Comparison of ENCODE assay signal across 8 mouse cellular contexts in the genomic region with DNA sequence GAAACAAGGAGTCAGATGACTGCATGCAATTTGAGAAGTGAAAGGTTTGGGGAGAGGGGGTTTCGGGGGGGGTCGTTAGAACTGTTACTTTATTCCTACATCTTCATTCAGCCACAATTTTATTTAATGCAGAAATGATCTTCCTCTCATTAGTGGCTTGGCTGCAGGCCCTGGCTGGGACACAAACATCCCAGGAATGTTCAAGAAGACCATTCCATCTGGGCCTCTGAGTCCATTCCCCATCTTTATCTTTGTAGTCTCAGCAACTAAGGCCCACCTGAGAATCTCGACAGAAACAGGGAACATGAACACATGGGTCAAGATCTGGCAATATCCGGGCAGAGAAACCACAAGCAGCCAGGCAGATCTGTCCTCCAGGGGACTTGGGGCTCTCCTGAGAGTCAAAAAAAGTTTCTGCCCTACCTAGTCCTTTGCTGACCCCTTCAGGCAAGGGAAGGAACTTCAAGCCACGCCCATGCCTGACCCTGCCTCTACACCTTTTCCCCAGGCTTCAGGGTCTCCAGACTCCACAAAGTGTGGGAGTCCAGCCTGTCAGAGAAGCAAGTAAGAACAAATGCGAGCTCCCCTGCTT. TPM values are rescaled to one million over a fixed set of nuclear protein-coding genes. Genes with fewer than 3 reads are reported as not detected.
DNase-seq lines count a peak whose midpoint lies in the region; ATAC-seq and TF ChIP-seq lines count a peak whose summit lies in the region.

No protein-coding gene starts in this region.

- no peaks in the 10 kb centered on the region for H3K9me3 ChIP-seq in forebrain, embryonic 10.5 days
- no peaks in the 10 kb centered on the region for H3K9me3 ChIP-seq in forebrain, embryonic 15.5 days
- no peaks in the 10 kb centered on the region for H3K9me3 ChIP-seq in G1E (replicated peaks)

- H3K9ac ChIP-seq in forebrain, embryonic 15.5 days (replicated peaks): no peak overlapping the region

- no peak overlapping the region for H3K4me3 ChIP-seq in forebrain, embryonic 10.5 days
- H3K4me3 ChIP-seq in forebrain, embryonic 15.5 days: no peak overlapping the region
- no peak overlapping the region for H3K4me3 ChIP-seq in G1E (ENCODE audit: low read depth, low read length)

- H3K36me3 ChIP-seq in forebrain, embryonic 10.5 days (replicated peaks): no peaks in the 10 kb centered on the region
- H3K36me3 ChIP-seq in forebrain, embryonic 15.5 days: no peaks in the 10 kb centered on the region
- no peaks in the 10 kb centered on the region for H3K36me3 ChIP-seq in G1E (replicated peaks)

- H3K27ac ChIP-seq in forebrain, embryonic 10.5 days: no peak overlapping the region
- no peak overlapping the region for H3K27ac ChIP-seq in forebrain, embryonic 15.5 days (replicated peaks)

- no peak for ATAC-seq in forebrain, embryonic 15.5 days (replicated peaks)
- ATAC-seq in G1E (ENCODE audit: extremely low read depth, insufficient number of reproducible peaks, low FRiP score, poor library complexity, severe bottlenecking): no peak

- no peaks in the 10 kb centered on the region for H3K27me3 ChIP-seq in forebrain, embryonic 10.5 days (ENCODE audit: poor library complexity, severe bottlenecking)
- H3K27me3 ChIP-seq in forebrain, embryonic 15.5 days: no peaks in the 10 kb centered on the region
- H3K27me3 ChIP-seq in G1E (ENCODE audit: insufficient read depth, low read length): peaks cover 19% of the 10 kb centered on the region; the same call in 1 of the 2 replicates

- peak; percentile 97 for TF ChIP-seq CTCF in G1E (IDR thresholded peaks at IDR 0.05; ENCODE audit: low read depth, low read length)

- peak; percentile 48 for DNase-seq in forebrain, embryonic 10.5 days (ENCODE audit: extremely low spot score, low spot score)
- DNase-seq in G1E (ENCODE audit: low spot score): peak; percentile 40
- DNase-seq in cerebellum, adult 11 months: peak; percentile 64
- DNase-seq in gastrocnemius, adult 18-20 months (ENCODE audit: low spot score): peak; percentile 58
- DNase-seq in kidney, postnatal 4 days: peak; percentile 80 to 82
- DNase-seq in lung, postnatal 25 days (ENCODE audit: low spot score): peak; percentile 63
- DNase-seq in spleen, postnatal 10 days (ENCODE audit: low spot score in 2 of 2): peak; percentile 39 to 69

- no peak overlapping the region for H3K4me2 ChIP-seq in forebrain, embryonic 15.5 days (replicated peaks)

- H3K4me1 ChIP-seq in forebrain, embryonic 10.5 days: no peaks in the 10 kb centered on the region
- H3K4me1 ChIP-seq in forebrain, embryonic 15.5 days: no peaks in the 10 kb centered on the region
- H3K4me1 ChIP-seq in G1E (ENCODE audit: insufficient read depth, low read depth, low read length): peaks cover 4% of the 10 kb centered on the region; the same call in 1 of the 2 replicates

- 42% methylated on average over 6 of the region's 6 CpGs for WGBS in forebrain, embryonic 10.5 days
- 30% methylated on average over 6 of the region's 6 CpGs for WGBS in forebrain, embryonic 15.5 days

RNA-seq across cellular contexts. Expression of a gene that starts 40.3 kb away (rescaled TPM):
- polyA plus RNA-seq in forebrain, embryonic 10.5 days (2016; fragmentation: Nextera tagmentation; extraction: Ambion mirVana): 67.2 and 71.0 TPM in 2 replicates
- 49.6 and 60.0 TPM in 2 replicates for polyA plus RNA-seq in forebrain, embryonic 15.5 days (2015; fragmentation: Nextera tagmentation; extraction: Ambion mirVana)
- total RNA-seq in G1E (2014; fragmentation: Nextera tagmentation) (15.5 and 21.1 TPM in 2 replicates), G1E (2017) (47.7 TPM in 2 replicates)
- 37.4 and 42.8 TPM in 2 replicates for polyA plus RNA-seq in G1E (2012)
- 10 to 100 TPM; 37.1 to 46.0 TPM for total RNA-seq in gastrocnemius, adult 18-20 months (2021)

RNA-seq across cellular contexts. Expression of a gene that starts 52.2 kb away (rescaled TPM):
- polyA plus RNA-seq in forebrain, embryonic 10.5 days (2016; fragmentation: Nextera tagmentation; extraction: Ambion mirVana): 5.1 TPM in 2 replicates
- 30.2 and 33.4 TPM in 2 replicates for polyA plus RNA-seq in forebrain, embryonic 15.5 days (2015; fragmentation: Nextera tagmentation; extraction: Ambion mirVana)
- 2.2 TPM in 2 replicates for total RNA-seq in G1E (2014; fragmentation: Nextera tagmentation)
- total RNA-seq in G1E (2017): 2.1 and 2.3 TPM in 2 replicates
- polyA plus RNA-seq in G1E (2012): 0.92 and 1.2 TPM in 2 replicates
- under 1 TPM; 0.26 to 0.41 TPM for total RNA-seq in gastrocnemius, adult 18-20 months (2021)
